Mouse (Mus musculus) embryonic facial prominence, embryonic 12.5 days (tissue): ENCODE data around the gene Gm37240. TPM values are rescaled to one million over a fixed set of nuclear protein-coding genes. Genes with fewer than 3 reads are reported as not detected.
"Not testable (repeated sequence)": the region's sequence is repeated elsewhere in the genome, so short reads cannot be mapped to it uniquely, and the experiment has no call there.

Experiments
- ATAC-seq: fragments of 200-750 bp; cut with Nextera tagmentation; 2 replicates; pipeline ENCODE4 v1.8.0; 2017; ENCODE audit not compliant: insufficient number of reproducible peaks, insufficient read depth, low FRiP score, low TSS enrichment
- H3K27ac ChIP-seq: fragments of 300-500 bp; sonication (generic); 2 replicates; pipeline ENCODE4 v1.5.1; 2016; ENCODE audit warnings: mild to moderate bottlenecking
- H3K27me3 ChIP-seq: fragments of 300-500 bp; sonication (generic); 2 replicates; pipeline ENCODE4 v1.6.1; 2016; ENCODE audit warnings: mild to moderate bottlenecking, moderate library complexity
- H3K36me3 ChIP-seq: fragments of 300-500 bp; sonication (generic); 2 replicates; pipeline ENCODE4 v1.6.1; 2016; ENCODE audit warnings: mild to moderate bottlenecking
- H3K4me1 ChIP-seq: fragments of 300-500 bp; sonication (generic); 2 replicates; pipeline ENCODE4 v1.6.1; 2016
- H3K4me2 ChIP-seq: fragments of 300-500 bp; sonication (generic); replicated peaks from 2 replicates; pipeline ENCODE4 v1.6.1; 2016; ENCODE audit warnings: mild to moderate bottlenecking, moderate library complexity
- H3K4me3 ChIP-seq: fragments of 300-500 bp; sonication (generic); 2 replicates; pipeline ENCODE4 v1.5.1; 2016; ENCODE audit warnings: mild to moderate bottlenecking
- H3K9ac ChIP-seq: fragments of 300-500 bp; sonication (generic); 2 replicates; pipeline ENCODE4 v1.6.1; 2016; ENCODE audit warnings: mild to moderate bottlenecking, moderate library complexity
- H3K9me3 ChIP-seq: fragments of 300-500 bp; sonication (generic); 2 replicates; pipeline ENCODE4 v1.6.1; 2016; ENCODE audit warnings: mild to moderate bottlenecking, moderate library complexity
- WGBS: fragments of 180-500 bp; shearing (Covaris S2); methylation state at CpG from one replicate; pipeline ENCODE4 v1.1.7; 2016; 5-methylcytosine and 5-hydroxymethylcytosine counted together
- polyA plus RNA-seq: library from polyadenylated mRNA; unstranded; fragments of >200 nt; fragmentation: Nextera tagmentation; extraction: Ambion mirVana; gene quantifications from 2 replicates; pipeline ENCODE4 v1.2.1, GENCODE M21; 2016

Gene Gm37240
- polyA plus RNA-seq: 4.0 and 4.8 TPM in 2 replicates

GRCm38 (mm10) chr3:85887239-85887827 is at the start of gene Gm37240, which contains the start of gene Glt28d2:
Gene Gm37240, minus strand, starts transcription at chr3:85887518.
Gene Glt28d2, minus strand, starts transcription at chr3:85887516.
- peak; percentile 90 for ATAC-seq
- Histone ChIP-seq H3K9me3 (no peaks in the 10 kb centered on the region), H3K9ac (peak within 1 kb of the TSS; percentile 43), H3K4me2 (peak within 1 kb of the TSS; percentile 76), H3K4me3 (peak within 1 kb of the TSS; percentile 45), H3K27ac (peak within 1 kb of the TSS; percentile 42; the same call in 1 of the 2 replicates), H3K27me3 (no peaks in the 10 kb centered on the region), H3K36me3 (no peaks in the 10 kb centered on the region), H3K4me1 (peaks cover 10% of the 10 kb centered on the region)
- WGBS: under 1% methylated on average over 47 of the region's 48 CpGs

DNA sequence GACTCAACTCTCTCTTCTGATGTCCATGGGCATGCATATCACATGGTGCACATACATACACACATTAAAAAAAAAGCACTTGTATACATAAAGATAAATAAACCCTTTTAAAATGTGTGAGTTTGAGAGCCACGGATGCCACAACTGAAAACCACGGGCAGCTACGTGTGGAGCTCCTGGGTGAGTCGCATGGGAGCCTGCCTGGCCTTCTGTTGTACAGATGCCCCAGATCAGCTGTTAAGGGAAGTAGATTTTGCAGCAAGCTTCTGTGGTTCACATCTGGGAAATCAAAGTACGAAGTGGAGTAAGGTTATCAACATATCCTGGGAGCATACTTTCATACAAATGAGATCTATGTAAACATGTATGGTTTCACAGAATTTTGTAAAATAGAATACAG is 46.3 kb upstream of the Gm37240 start:
- Histone ChIP-seq H3K27me3 (no peaks in the 10 kb centered on the region), H3K9me3 (no peaks in the 10 kb centered on the region), H3K4me3 (no peak overlapping the region), H3K27ac (no peak overlapping the region), H3K36me3 (no peaks in the 10 kb centered on the region), H3K4me1 (no peaks in the 10 kb centered on the region), H3K4me2 (no peak overlapping the region), H3K9ac (no peak overlapping the region)
- ATAC-seq: no peak
- 86% methylated on average over 5 of the region's 5 CpGs for WGBS

DNA sequence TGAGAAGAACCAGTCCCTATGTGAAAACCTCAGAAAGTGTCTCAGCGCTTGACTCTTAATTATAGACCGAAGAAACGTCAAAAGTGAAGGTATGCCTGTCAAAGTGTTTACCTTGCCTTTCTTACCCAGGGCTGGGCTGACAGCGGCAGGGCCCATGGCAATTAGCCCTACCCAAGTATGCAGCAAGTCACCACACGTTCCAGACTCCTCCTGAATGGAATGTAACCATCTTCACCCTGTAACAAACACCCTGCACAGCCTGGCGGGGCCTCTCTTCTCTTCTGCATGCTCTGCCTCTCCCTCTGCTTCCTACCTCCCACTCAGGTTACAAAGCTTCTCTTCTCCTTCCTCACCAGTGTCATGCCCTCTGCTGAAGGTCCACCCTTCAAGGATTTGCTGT is 44.5 kb upstream of the Gm37240 start:
- ATAC-seq: peak; percentile 47; the same call in 1 of the 2 replicates
- H3K9ac ChIP-seq: no peak overlapping the region
- H3K27ac ChIP-seq: no peak overlapping the region
- H3K36me3 ChIP-seq: no peaks in the 10 kb centered on the region
- no peak overlapping the region for H3K4me3 ChIP-seq
- no peaks in the 10 kb centered on the region for H3K27me3 ChIP-seq
- no peaks in the 10 kb centered on the region for H3K9me3 ChIP-seq
- WGBS: 70% methylated on average over 6 of the region's 6 CpGs
- 0 out of 2 replicates have a peak, but pooled peaks cover 4% of the 10 kb centered on the region for H3K4me1 ChIP-seq
- no peak overlapping the region for H3K4me2 ChIP-seq

- H3K4me1 ChIP-seq: 0 out of 2 replicates have a peak, but pooled peaks cover 4% of the 10 kb centered on the region
- no peak overlapping the region for H3K27ac ChIP-seq
- 75% methylated on average over 11 of the region's 11 CpGs for WGBS
- no peak overlapping the region for H3K9ac ChIP-seq
- no peak overlapping the region for H3K4me3 ChIP-seq
- H3K4me2 ChIP-seq: no peak overlapping the region
- H3K27me3 ChIP-seq: no peaks in the 10 kb centered on the region
- no peaks in the 10 kb centered on the region for H3K9me3 ChIP-seq
- H3K36me3 ChIP-seq: no peaks in the 10 kb centered on the region
- no peak for ATAC-seq
Observed at GRCm38 (mm10) chr3:85930671-85931255, 43.4 kb upstream of the Gm37240 start.

- ATAC-seq: no peak
- Histone ChIP-seq H3K27ac (no peak overlapping the region), H3K27me3 (no peaks in the 10 kb centered on the region), H3K4me3 (no peak overlapping the region), H3K4me2 (no peak overlapping the region), H3K36me3 (no peaks in the 10 kb centered on the region), H3K4me1 (0 out of 2 replicates have a peak, but pooled peaks cover 4% of the 10 kb centered on the region), H3K9ac (no peak overlapping the region), H3K9me3 (no peaks in the 10 kb centered on the region)
- 75% methylated on average over 5 of the region's 5 CpGs for WGBS
Observed at GRCm38 (mm10) chr3:85929711-85930110, 42.4 kb upstream of the Gm37240 start.

DNA sequence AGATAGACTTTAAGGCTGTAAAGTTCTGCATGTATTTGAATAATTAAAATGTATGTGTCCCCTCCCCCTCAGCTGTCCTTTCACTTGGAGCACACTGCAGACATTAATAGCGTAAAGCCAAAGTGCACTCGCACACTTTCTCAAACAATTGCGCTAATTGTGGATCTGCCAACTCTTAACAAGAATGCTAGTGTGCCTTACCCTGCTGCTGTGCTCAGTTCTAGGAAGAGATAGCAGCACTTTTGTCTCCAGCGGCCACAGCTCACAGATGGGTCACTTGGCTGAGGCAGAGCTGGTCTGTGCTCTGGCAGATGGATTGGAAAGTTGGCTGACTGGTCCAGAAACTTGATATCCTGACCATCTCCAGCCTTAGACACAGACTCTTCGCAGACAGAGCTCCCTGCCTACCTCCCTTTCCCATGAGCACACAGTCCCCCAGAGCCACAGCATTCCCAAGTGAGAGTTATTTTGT is 40.9 kb upstream of the Gm37240 start:
- H3K27ac ChIP-seq: no peak overlapping the region
- ATAC-seq: no peak
- H3K4me1 ChIP-seq: 0 out of 2 replicates have a peak, but pooled peaks cover 4% of the 10 kb centered on the region
- no peak overlapping the region for H3K4me2 ChIP-seq
- no peaks in the 10 kb centered on the region for H3K36me3 ChIP-seq
- no peak overlapping the region for H3K9ac ChIP-seq
- WGBS: 75% methylated on average over 5 of the region's 5 CpGs
- H3K27me3 ChIP-seq: no peaks in the 10 kb centered on the region
- no peak overlapping the region for H3K4me3 ChIP-seq
- no peaks in the 10 kb centered on the region for H3K9me3 ChIP-seq

DNA sequence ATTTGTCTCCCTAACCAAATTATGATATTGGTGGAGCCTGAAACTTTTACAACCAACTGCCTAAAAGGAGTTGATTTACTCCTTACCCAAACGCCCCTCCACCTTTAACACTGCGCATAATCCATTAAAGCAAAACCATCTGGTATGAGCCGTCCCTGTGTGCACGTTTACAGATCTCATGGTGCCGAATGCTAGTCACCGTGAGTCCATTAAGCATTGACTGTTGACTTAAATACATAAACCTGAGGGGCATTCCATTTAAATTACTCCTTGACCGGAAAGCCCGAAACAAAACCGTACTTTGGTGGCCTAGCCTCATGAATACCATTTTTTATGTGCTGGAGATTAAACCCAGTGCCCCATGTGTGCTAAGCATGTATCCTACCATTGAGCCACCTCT is 40.0 kb upstream of the Gm37240 start:
- no peak overlapping the region for H3K4me2 ChIP-seq
- 0 out of 2 replicates have a peak, but pooled peaks cover 4% of the 10 kb centered on the region for H3K4me1 ChIP-seq
- no peak for ATAC-seq
- no peak overlapping the region for H3K27ac ChIP-seq
- WGBS: 52% methylated on average over 9 of the region's 9 CpGs
- no peak overlapping the region for H3K9ac ChIP-seq
- H3K36me3 ChIP-seq: no peaks in the 10 kb centered on the region
- H3K9me3 ChIP-seq: no peaks in the 10 kb centered on the region
- H3K4me3 ChIP-seq: no peak overlapping the region
- no peaks in the 10 kb centered on the region for H3K27me3 ChIP-seq

DNA sequence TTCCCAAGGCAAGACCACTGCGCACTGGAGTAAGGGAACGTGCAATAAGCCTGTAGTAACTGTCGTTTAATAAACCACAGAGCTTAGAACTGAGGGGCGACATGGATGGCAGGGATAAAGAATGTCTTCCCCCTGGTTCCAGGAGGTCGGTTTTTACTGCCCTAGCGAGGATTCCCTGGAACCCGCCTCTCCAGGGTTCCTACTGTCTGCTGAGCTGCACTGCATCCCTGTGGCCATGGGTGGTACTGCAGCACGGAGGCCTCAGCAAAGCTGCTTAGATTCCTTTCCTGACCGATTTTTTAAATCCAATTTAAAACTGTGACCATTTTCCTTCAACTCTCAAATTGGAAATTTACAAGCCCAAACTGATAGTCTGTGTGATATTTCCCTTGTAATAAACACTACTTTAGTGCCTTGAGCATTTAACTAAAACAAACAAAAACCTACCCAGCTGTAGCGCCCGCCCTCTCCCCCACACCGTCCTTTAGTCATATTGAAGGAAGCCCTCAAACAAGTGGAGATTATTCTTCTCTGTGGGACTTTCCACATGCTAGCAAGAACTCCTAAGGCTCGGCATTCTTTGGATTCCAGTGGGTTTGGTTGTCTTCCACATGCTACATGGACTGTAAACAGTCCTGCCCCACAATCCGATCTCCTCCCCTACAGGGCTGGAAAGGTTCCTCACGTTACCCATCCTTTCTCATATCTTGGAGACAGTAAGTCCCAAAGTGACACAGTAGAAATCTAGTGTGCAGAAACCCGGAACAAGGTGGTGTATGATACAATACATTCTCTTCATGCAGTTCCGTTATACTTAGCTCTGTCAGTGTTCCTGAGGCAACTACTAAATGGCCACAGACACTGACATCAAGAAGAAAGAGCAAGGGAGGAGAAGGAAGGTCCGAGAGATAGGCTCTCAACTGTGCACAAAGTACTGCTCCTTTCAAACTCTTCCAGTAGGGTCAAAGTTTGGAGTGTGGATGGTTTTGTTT is 36.9 kb upstream of the Gm37240 start:
- ATAC-seq: no peak
- Histone ChIP-seq H3K27me3 (no peaks in the 10 kb centered on the region), H3K9me3 (no peaks in the 10 kb centered on the region), H3K4me2 (no peak overlapping the region), H3K4me1 (0 out of 2 replicates have a peak, but pooled peaks cover 4% of the 10 kb centered on the region), H3K27ac (no peak overlapping the region), H3K9ac (no peak overlapping the region), H3K36me3 (no peaks in the 10 kb centered on the region), H3K4me3 (no peak overlapping the region)
- WGBS: 39% methylated on average over 18 of the region's 18 CpGs

DNA sequence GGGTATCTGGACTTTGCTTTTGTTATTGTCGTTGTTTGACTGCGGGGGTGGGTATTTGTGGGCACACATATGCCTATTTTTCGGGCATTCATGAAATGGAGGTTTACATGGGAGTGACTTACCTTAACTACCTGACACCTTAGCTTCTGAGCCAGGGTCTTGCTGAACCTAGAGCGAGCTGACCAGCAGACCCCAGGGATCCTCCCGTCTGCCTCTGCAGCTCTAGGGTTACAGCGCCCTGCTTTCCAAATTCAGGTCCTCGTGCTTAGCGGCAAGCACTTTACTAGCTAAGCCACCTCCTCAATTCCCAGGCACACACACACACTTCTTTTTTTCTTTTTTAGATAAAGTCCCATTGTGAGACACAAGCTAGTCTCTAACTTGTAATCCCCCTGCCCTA is 36.0 kb upstream of the Gm37240 start:
- no peaks in the 10 kb centered on the region for H3K36me3 ChIP-seq
- 0 out of 2 replicates have a peak, but pooled peaks cover 4% of the 10 kb centered on the region for H3K4me1 ChIP-seq
- H3K9me3 ChIP-seq: no peaks in the 10 kb centered on the region
- no peak for ATAC-seq
- H3K4me3 ChIP-seq: no peak overlapping the region
- 73% methylated on average over 8 of the region's 8 CpGs for WGBS
- no peak overlapping the region for H3K4me2 ChIP-seq
- no peaks in the 10 kb centered on the region for H3K27me3 ChIP-seq
- no peak overlapping the region for H3K9ac ChIP-seq
- no peak overlapping the region for H3K27ac ChIP-seq

GRCm38 (mm10) chr3:85922331-85922730 is 35.0 kb upstream of the Gm37240 start:
- WGBS: 75% methylated on average over 3 of the region's 3 CpGs
- H3K4me1 ChIP-seq: 0 out of 2 replicates have a peak, but pooled peaks cover 1% of the 10 kb centered on the region
- H3K27ac ChIP-seq: no peak overlapping the region
- no peaks in the 10 kb centered on the region for H3K36me3 ChIP-seq
- H3K27me3 ChIP-seq: no peaks in the 10 kb centered on the region
- no peak overlapping the region for H3K4me3 ChIP-seq
- no peak for ATAC-seq
- no peak overlapping the region for H3K4me2 ChIP-seq
- no peak overlapping the region for H3K9ac ChIP-seq
- no peaks in the 10 kb centered on the region for H3K9me3 ChIP-seq

DNA sequence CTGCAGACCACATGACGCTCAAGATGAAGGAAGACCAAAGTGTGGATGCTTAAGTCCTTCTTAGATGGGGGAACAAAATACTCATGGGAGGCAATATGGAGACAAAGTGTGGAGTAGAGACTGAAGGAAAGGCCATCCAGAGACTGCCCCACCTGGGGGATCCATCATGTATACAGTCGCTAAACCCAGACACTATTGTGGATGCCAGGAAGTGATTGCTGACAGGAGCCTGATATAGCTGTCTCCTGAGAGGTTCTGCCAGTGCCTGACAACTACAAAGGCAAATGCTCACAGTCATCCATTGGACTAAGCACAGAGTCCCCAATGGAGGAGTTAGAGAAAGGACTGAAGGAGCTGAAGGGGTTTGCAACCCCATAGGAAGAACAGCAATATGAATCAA is 33.4 kb upstream of the Gm37240 start:
- H3K9me3 ChIP-seq, H3K27ac ChIP-seq, ATAC-seq, H3K9ac ChIP-seq, H3K4me3 ChIP-seq, H3K36me3 ChIP-seq, H3K27me3 ChIP-seq, H3K4me1 ChIP-seq, H3K4me2 ChIP-seq: not testable (repeated sequence)
- WGBS: 87% methylated on average over 2 of the region's 2 CpGs
